Mouse (Mus musculus) erythroblast, embryonic 14.5 days (primary cell): ENCODE measurements around the gene Clstn2.

Source experiments
- GATA1 ChIP-seq: IDR thresholded peaks from 2 replicates; pipeline ENCODE4 v1.6.1; 2012; ENCODE audit warnings: low read length, inconsistent platforms, mixed read lengths
- TAL1 ChIP-seq: IDR thresholded peaks from 3 replicates; pipeline ENCODE4 v1.6.1; 2012; ENCODE audit warnings: low read length, inconsistent platforms, mixed read lengths

GRCm38 (mm10) chr9:97775770-97776169, 257.2 kb downstream of the Clstn2 start:
- TF ChIP-seq GATA1 = no peak
- TF ChIP-seq TAL1 = no peak
